Mouse (Mus musculus) erythroid progenitor cell, adult 5-6 weeks (primary cell): ENCODE results near the gene Pla2g15. TPM values are rescaled to one million over a fixed set of nuclear protein-coding genes. Genes with fewer than 3 reads are reported as not detected.

Experiments used
- ATAC-seq: replicated peaks from 2 replicates; pipeline ENCODE4 v1.8.0; 2016; ENCODE audit warnings: moderate number of reproducible peaks, mild to moderate bottlenecking, moderate TSS enrichment, inconsistent platforms; ENCODE audit not compliant: poor library complexity, low FRiP score, severe bottlenecking
- total RNA-seq, 2 experiments: library from RNA; stranded (forward) in 1 of 2; stranded (reverse) in 1 of 2; fragments of 150-400 nt in 1 of 2; fragments of 186-747, 209-891 nt in 1 of 2; gene quantifications; 2 replicates each; pipeline versions ENCODE4 v1.2.3 to v1.2.4; 2015 to 2017; ENCODE audit warnings: low replicate concordance in 2 of 2

Pla2g15 gene
- total RNA-seq (2015; ENCODE audit: low replicate concordance), result 1.7 and 9.4 TPM in 2 replicates
- 4.4 and 8.6 TPM in 2 replicates for total RNA-seq (2017; ENCODE audit: low replicate concordance)

DNA sequence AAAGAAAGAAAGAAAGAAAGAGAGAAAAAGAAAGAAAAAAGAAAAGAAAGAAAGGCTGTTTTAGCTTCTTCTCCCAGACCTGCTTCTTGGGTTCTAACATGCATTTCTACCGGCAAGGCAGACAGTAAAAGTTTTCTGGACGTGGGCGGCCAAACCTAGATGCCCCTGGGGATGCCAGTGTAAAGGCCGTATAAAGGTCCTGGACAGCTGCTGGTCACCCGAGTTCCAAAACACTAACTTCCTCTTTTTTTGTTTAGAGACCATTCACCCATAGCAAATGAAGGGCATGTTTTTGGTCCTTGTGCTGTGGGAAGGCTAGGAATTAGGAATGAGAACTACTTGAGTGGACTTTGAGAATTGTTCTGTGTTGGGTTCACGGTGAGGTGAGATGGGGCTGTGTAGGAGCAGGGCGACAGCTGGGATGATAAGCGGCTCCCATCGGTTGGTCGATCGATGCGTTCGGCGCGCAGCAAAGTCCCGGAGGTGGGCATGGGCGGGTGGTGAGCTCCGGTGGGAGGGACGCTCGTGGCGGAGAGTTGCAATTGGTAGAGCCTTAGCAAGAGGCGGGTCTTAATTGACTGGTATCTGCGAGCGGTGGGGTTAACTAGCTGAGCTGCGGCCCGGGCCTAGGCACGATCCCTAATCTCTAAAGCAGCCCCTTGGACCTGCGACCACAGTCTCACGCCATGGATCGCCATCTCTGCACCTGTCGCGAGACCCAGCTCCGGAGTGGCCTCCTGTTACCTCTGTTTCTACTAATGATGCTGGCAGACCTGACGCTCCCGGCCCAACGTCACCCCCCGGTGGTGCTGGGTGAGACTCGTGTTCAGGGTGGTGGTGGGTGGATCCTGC is at the start of gene Pla2g15:
Gene Pla2g15 (plus strand): TSS at position 599 of the 852 bp plus-strand sequence.
- ATAC-seq, result peak; percentile 99

DNA sequence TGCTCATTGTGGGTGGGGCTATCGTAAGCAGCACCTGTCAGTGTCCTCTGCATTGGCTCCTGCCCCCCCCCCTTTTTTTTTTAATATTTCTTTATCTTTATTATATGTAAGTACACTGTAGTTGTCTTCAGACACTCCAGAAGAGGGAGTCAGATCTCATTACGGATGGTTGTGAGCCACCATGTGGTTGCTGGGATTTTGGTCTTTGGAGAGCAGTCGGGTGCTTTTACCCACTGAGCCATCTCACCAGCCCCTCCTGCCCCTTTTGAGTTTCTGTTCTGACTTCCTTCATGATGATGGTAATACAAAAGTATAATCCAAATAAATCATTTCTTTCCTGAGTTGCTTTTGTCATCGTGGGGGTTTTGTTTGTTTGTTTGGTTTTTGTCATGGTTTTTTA is 47.9 kb upstream of the Pla2g15 start:
- no peak for ATAC-seq

DNA sequence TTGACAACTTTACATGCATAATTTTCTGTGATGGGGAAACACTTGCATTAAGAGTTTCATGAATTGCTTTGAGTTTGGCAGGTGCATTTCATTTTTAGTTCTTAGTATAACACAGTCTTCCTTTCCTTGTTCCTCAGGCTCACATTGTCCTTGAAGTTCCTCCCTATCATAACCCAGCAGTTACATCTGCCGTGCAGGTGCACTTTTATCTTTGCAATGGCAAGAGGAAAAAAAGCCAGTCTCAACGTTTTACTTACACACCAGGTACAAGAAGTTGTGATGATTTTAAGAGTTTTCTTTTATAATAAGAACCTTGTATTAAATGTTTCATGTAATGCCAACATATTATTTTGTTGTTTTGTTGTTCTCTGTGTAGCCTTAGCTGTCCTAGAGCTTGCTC is 46.3 kb upstream of the Pla2g15 start:
- ATAC-seq, result no peak

DNA sequence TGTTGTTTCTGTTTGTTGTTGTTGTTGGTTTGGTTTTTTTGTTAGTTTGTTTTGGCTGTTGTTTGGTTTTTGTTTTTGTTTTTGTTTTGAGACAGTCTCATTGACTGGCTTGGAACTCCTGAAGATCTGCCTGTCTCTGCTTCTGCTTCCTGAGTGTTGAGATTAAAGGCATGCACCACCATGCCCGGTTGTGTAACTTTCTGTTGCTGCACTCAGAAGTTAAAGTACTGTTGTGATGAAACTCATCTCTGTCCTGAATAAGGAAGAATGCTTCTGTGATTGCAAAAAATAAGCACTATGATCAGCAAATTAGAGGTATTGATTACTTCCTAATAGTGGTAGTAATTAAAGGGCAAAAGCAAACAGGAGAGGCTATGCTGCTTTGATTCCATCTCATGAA is 44.0 kb upstream of the Pla2g15 start:
- ATAC-seq, result no peak

DNA sequence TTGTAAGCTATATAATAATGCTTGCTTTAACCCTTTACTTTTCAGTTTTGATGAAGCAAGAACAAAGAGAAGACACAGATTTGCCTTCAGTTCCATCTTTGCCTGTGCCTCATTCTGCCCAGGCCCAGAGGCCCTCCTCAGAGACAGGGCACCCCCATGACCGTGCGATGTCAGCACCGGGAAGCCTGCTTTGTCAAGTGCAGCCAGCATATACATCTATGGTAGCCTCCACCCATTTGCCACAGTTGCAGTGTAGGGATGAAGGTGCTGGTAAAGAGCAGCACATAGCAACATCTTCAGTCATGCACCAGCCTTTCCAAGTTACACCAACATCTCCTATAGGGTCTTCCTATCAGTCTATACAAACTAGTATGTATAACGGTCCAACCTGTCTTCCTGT is 42.1 kb upstream of the Pla2g15 start:
- no peak for ATAC-seq

DNA sequence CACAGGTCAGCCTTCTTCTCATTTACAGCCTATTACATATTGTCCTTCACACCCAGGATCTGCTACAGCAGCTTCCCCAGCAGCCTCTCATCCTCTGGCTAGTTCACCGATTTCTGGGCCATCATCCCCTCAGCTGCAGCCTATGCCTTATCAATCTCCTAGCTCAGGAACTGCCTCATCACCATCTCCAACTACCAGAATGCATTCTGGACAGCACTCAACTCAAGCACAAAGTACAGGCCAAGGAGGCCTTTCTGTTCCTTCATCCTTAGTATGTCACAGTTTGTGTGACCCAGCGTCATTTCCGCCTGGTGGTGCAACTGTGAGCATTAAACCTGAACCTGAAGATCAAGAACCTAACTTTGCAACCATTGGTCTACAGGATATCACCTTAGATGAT is 41.5 kb upstream of the Pla2g15 start:
- no peak for ATAC-seq

DNA sequence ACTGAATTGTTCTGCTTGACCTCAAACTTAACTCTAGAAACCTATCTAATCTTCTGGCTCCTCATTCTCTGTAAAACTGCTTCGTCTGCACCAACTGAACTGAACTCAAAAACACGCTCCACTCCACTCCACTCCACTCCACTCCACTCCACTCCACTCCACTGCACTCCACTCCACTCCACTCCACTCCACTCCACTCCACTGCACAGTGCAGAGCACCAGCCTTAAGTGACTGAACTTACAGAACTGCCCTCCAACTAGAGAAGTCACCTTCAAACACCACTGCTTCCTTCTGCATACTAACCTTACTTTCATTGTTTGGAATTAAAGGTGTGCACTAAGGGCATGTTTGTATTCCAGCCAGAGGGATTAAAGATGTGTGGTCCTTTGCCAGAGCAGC is 38.2 kb upstream of the Pla2g15 start:
- ATAC-seq, result no peak

DNA sequence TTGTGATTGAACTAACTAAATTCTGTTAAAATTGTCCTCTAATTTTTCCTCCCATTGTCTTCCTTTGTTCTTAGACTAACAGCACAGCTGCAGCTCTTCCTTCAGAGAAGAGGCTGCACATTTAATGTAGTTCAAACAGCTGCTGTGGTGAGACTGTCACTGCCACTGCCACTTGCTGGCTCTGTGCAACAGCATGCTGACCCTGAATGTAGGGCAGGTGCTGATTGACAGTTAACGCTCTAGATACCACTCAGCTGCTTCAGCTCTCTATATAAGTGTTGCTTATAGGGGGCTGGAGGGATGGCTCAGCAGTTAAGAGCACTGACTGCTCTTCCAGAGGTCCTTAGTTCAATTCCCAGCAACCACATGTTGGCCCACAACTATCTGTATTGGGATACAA is 37.7 kb upstream of the Pla2g15 start:
- ATAC-seq, result no peak

DNA sequence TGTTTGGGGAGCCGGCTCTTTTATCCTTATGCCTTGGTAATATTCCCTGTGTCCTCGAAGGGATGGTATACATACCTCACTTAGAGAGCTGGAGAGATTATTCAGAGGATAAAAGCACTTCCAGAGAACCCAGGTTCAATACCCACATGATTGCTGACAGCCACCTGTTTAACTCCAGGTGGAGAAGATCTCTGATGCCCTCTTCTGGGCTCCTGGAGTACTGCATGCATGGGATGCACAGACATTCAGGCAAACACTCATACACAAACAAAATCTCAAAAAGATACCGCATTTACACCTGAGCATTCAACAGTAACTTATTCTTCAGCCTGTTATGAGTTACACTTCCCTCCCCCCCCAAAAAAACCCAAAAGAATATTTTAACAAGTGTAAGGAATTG is 34.3 kb upstream of the Pla2g15 start:
- ATAC-seq, result peak; percentile 54; the same call in 1 of the 2 replicates

DNA sequence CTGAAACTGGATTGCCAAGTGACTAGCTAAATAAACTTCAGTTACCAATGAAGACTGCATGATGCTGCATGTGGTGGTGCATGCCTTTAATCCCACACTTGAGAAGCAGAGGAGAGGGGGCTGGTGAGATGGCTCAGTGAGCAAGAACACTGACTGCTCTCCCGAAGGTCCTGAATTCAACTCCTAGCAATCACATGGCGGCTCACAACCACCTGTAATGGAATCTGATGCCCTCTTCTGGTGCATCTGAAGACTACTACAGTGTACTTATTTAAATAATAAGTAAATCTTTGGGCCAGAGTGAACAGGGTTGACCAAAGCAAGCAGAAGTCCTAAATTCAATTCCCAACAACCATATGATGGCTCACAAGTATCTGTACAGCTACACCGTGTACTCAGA is 26.8 kb upstream of the Pla2g15 start:
- no peak for ATAC-seq

DNA sequence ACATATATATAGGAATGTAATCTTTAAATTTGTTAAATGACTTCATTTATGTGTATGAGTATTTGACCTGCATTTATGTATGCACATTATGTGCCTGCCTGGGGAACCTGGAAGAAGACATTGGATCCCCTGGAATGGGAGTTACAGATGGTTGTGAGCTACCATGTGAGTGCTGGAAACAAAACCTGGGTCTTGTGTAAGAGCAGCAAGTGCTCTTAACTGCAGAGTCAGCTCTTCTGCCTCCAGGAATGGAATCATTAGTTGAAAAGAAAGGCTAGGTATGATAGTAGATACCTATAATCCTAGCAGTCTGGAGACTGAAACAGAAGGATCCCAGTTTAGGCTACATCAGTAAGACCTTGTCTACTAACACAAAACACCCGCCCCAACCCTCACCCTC is 24.1 kb upstream of the Pla2g15 start:
- no peak for ATAC-seq

DNA sequence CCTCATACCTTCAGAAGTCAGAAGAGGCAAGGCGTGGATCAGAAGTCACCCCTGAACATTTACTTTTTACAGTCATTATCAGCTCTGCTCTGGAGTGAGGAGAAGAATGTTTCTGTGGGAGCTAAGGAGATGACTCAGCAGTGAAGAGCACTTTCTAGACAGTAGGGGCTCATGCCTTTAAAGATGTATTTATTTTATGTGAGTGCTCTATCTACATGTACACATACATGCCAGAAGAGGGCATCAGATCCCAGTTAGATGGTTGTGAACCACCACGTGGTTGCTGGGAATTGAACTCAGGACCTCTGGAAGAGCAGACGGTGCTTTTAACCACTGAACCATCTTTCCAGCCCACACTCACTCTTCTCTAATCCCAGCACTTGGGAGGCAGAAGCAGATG is 23.1 kb upstream of the Pla2g15 start:
- ATAC-seq, result no peak

DNA sequence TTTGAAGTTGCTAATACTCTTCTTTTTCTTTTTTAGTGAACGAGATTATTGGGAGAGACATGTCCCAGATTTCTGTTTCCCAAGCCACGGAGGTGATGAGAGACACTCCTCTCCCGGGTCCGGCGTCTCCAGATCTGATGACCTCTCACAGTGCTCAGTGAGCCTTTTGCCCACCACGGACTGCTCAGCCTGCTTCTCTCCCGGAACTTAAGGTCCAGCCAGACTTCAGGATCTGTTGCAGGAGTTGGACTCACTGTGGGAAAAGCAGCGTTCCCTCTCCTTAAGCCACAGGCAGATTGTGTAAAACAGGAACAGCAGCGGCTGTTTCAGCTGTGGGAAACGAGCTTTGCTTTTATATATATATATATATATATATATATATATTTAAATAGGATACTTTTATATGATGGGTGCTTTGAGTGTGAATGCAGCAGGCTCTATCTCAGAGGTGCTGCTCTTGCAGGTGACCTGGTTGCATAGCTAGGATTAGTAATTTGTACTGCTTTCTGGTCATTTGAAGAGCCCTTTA is 22.3 kb upstream of the Pla2g15 start:
- ATAC-seq, result no peak

DNA sequence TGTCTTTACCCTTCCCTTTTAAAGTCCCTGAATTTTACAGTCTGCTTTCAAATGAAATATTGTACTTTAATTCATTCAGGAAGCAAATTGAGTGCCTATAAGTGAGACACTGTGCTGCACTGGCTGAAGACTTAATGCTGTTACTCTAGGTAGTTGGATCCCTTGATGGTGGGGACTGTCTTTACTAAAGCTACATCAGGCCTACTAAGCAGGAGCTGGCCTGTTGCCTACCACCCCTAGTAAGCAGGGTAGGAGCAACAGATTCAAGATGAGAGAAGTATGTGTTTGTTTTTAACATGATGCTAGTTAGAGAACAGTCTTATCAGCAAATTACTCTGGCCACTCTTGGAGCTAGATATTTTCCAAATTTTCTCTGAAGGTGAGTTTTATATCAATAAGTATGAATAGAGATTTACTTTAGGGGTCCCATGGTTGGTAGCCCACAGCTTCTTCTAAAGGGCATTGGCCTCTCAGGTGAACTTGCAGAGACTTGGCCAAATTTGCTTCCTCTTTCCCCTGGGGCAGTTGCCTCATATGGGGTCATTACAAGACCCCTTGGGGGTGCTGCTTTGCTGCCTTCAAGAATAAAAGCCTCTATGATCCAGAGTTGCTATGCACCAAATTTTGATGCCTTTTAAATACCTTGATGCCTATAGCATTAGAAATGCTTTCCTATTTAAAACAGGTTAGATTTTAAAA is 20.8 kb upstream of the Pla2g15 start:
- no peak for ATAC-seq

DNA sequence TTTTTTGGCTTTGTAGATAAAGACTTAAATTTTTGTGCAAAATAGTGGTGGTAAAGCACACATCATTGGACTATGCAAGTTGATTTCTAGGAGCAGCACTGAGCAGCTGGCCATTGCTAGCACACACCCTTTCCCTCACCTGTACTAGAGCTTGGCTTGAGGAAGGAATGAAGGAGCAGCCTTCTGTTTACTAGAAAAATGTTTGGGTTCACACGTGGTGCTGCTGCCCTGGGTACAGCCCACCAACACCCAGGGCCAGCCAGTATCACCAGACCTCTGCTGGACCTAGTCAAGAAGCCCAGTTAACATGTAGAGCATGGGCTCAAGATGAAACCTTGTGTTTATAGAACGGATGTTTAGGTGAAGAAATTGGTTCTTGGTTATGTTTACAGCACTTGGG is 20.2 kb upstream of the Pla2g15 start:
- no peak for ATAC-seq

DNA sequence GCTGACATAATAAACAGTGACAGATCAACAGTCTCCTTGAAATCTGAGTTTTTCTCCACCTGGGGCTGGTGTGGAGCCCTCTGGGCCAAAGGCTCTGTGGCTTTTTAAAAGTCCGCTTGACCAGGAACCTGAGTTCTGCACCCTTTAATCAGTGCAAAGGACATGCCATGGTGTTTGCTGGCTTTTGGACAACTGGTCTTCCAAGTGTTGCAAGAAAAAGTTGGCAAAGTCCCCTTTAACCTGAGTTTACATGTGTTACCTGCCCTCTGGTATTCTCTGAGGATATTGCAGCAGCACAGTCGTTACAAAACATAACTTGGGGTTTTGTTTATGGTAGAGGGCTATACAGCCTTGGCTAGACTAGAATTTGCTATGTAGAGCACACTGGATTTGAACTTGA is 19.7 kb upstream of the Pla2g15 start:
- no peak for ATAC-seq

DNA sequence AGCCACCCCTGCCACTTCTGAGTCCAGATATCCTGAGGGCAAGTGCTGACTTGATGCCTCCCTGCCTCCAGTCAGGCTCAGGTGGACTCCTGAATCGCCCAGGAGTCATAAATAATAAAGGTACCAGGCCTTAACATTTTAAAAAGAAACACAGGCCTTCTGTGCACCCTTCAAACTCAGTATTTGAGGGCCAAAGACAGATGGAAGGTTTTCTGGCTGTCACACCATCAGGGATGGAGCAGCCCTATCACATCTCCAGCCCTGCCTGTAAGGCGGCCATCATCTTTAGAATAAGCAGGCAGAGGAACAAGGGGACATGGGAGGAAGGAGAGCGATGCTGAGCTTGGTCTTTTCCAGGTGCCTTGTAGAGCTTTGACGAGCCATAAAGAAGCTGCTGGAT is 19.2 kb upstream of the Pla2g15 start:
- no peak for ATAC-seq

DNA sequence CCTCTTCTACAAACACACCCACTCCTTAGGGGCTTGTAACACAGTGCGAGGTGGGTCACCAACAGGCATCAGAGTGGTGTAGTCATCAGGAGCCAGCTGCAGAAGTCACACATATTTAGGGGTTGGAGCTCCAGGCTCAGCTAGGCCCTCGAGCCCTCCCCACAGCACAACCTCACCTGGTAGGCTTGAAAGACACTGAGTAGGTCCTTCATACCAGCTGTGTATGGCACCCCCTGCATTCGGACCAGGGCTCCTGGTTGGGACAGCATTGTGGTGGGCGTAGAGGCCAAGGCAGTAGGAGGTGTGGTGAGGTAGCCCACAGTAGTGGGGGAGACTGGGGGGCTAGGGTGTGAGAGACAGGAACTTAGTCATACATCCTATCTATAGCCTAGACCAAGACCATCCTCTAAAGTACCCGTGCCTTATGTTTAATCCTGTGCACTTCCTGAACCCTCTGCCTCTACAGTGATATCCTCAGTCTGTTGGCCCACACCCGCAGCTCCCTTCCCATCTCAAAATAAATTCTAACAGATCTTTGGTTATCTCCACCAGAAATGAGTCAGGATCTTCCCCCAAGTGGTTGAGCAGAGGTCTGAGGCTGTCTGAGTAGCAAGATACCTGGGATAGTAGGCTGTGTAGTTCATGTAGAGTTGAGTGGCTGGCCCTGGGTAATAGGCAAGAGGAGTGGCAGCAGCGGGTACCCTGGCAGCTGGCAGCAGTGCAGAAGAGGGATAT is 18.5 kb upstream of the Pla2g15 start:
- ATAC-seq, result no peak

DNA sequence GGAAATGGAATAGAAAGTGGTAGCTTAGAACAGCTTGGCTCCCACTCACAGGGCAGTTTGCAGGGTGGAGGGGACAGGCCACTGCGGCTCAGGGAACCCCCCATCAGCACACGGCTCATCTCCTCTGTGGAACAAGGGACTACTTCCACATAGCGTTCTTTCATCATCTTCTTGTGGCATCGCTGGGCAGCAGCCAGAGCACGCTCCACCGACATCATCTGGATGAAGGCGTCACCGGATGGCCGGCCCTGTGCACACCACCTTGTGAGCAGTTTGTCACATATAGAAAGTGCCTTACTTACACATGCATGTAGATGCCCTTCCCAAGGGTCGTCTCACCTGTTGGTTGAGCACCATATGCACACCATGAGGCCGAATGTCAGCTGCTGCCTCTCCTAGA is 17.8 kb upstream of the Pla2g15 start:
- no peak for ATAC-seq

DNA sequence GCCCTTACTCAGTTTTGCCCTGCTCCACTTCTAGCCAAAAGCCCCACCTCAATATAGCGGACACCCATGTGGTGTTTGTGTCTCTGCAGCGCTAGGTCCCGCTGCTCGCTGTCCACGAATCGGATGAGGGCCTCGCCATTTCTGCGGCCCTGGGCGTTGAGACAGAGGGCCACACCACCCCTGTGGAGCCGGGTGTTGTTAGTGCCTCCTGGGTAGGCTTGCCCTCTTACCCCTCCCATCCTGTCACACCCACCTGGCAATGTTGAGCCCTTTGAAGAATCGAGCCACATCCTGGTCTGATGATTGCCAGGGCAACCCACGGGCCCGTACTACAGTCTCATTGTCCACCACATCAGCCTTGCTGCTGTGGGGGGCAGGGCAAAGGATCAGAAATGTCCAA is 16.7 kb upstream of the Pla2g15 start:
- no peak for ATAC-seq
